Mouse (Mus musculus) brain, adult 2 months (tissue): ENCODE data around the gene Pi4ka.

Experiments used
- DNase-seq: peaks from one replicate; pipeline ENCODE4 v3.0.0; 2011; ENCODE audit warnings: low read depth, low spot score

The Pi4ka gene

GRCm38 (mm10) chr16:17275721-17276120 lies 130.4 kb downstream of the Pi4ka start, which contains the start of gene Tmem191c:
TSS of gene Tmem191c (plus strand) at chr16:17276077.
- DNase-seq = no peak

- no peak for DNase-seq
Observed at GRCm38 (mm10) chr16:17271856-17272255, 134.3 kb downstream of the Pi4ka start.

GRCm38 (mm10) chr16:17271124-17271523 lies 135.0 kb downstream of the Pi4ka start:
- DNase-seq = no peak

- DNase-seq = no peak
Observed at GRCm38 (mm10) chr16:17269872-17270271, 136.2 kb downstream of the Pi4ka start.

- no peak for DNase-seq
Observed at GRCm38 (mm10) chr16:17267937-17268336, 138.2 kb downstream of the Pi4ka start.

GRCm38 (mm10) chr16:17266113-17266512 lies 140.0 kb downstream of the Pi4ka start:
- no peak for DNase-seq

GRCm38 (mm10) chr16:17261341-17261740 lies 144.8 kb downstream of the Pi4ka start:
- no peak for DNase-seq

- no peak for DNase-seq
Observed at GRCm38 (mm10) chr16:17258917-17259316, 147.2 kb downstream of the Pi4ka start.

GRCm38 (mm10) chr16:17257359-17257821 lies 148.7 kb downstream of the Pi4ka start:
- DNase-seq = no peak

GRCm38 (mm10) chr16:17255270-17255669 lies 150.8 kb downstream of the Pi4ka start:
- DNase-seq = no peak

- DNase-seq = no peak
Observed at GRCm38 (mm10) chr16:17254005-17254597, 152.0 kb downstream of the Pi4ka start.

- DNase-seq = no peak
Observed at GRCm38 (mm10) chr16:17252841-17253240, 153.3 kb downstream of the Pi4ka start.

- no peak for DNase-seq
Observed at GRCm38 (mm10) chr16:17252086-17252726, 153.9 kb downstream of the Pi4ka start.

- peak; percentile 69 for DNase-seq
Observed at GRCm38 (mm10) chr16:17251539-17251938, 154.6 kb downstream of the Pi4ka start.

GRCm38 (mm10) chr16:17249135-17249534 lies 157.0 kb downstream of the Pi4ka start:
- no peak for DNase-seq

GRCm38 (mm10) chr16:17247727-17248126 lies 158.4 kb downstream of the Pi4ka start:
- peak; percentile 47 for DNase-seq

GRCm38 (mm10) chr16:17244996-17245395 lies 161.1 kb downstream of the Pi4ka start:
- DNase-seq = no peak

- no peak for DNase-seq
Observed at GRCm38 (mm10) chr16:17243731-17244130, 162.4 kb downstream of the Pi4ka start.

GRCm38 (mm10) chr16:17239409-17239808 lies 166.7 kb downstream of the Pi4ka start:
- DNase-seq = no peak

- no peak for DNase-seq
Observed at GRCm38 (mm10) chr16:17237634-17238033, 168.5 kb downstream of the Pi4ka start.

GRCm38 (mm10) chr16:17234916-17235665 lies 171.0 kb downstream of the Pi4ka start:
- DNase-seq = peak; percentile 87

GRCm38 (mm10) chr16:17234499-17234895 lies 171.6 kb downstream of the Pi4ka start:
- DNase-seq = peak; percentile 63
